ENCODE assay signal across 7 mouse cellular contexts in genomic region chr16:97165444-97166121, GRCm38 (mm10). TPM values are rescaled to one million over a fixed set of nuclear protein-coding genes. Genes with fewer than 3 reads are reported as not detected.
DNase-seq lines count a peak whose midpoint lies in the region; ATAC-seq and TF ChIP-seq lines count a peak whose summit lies in the region.

No protein-coding gene starts in this region.

- H3K4me2 ChIP-seq in forebrain, postnatal 0 days (ENCODE audit: low read depth) = peak overlapping the region; percentile 95
- H3K4me2 ChIP-seq in hindbrain, embryonic 15.5 days = peak overlapping the region; percentile 84

- H3K9ac ChIP-seq in forebrain, postnatal 0 days = peak overlapping the region; percentile 54
- peak overlapping the region; percentile 38 for H3K9ac ChIP-seq in hindbrain, embryonic 15.5 days

- peak; percentile 90 for TF ChIP-seq CTCF in cerebellum, adult 2 months (IDR thresholded peaks at IDR 0.05; ENCODE audit: borderline replicate concordance, insufficient read depth, low read depth, low read length)
- TF ChIP-seq CTCF in forebrain, postnatal 0 days (IDR thresholded peaks at IDR 0.05; ENCODE audit: low read depth) = peak; percentile 91

- H3K27me3 ChIP-seq in cerebellum, adult 2 months (ENCODE audit: control insufficient read depth, insufficient read depth, low read length) = no peaks in the 10 kb centered on the region
- H3K27me3 ChIP-seq in forebrain, postnatal 0 days (ENCODE audit: insufficient read depth, low read length) = no peaks in the 10 kb centered on the region
- H3K27me3 ChIP-seq in hindbrain, embryonic 15.5 days = 0 out of 2 replicates have a peak, but pooled peaks cover 3% of the 10 kb centered on the region

- peak; percentile 24 for DNase-seq in WW6 (ENCODE audit: low read depth, low spot score)
- peak; percentile 83 to 84 for DNase-seq in cerebellum, adult 2 months
- DNase-seq in forebrain, postnatal 0 days = peak; percentile 89
- peak; percentile 69 to 72 for DNase-seq in left cerebral cortex, adult 18-20 months (ENCODE audit: low spot score in 2 of 2)
- DNase-seq in lung, postnatal 25 days (ENCODE audit: low spot score) = peak; percentile 15
- peak; percentile 73 to 77 for DNase-seq in right cerebral cortex, adult 2 months (ENCODE audit: low spot score in 2 of 2)

- peak; percentile 85 for ATAC-seq in forebrain, postnatal 0 days
- ATAC-seq in hindbrain, embryonic 15.5 days (ENCODE audit: low FRiP score, low read depth) = peak; percentile 78

- no peak overlapping the region for H3K27ac ChIP-seq in cerebellum, adult 2 months (ENCODE audit: insufficient read depth, low read length)
- peak overlapping the region; percentile 36 for H3K27ac ChIP-seq in forebrain, postnatal 0 days (ENCODE audit: low read depth, low read length)
- peak overlapping the region; percentile 69 for H3K27ac ChIP-seq in hindbrain, embryonic 15.5 days (replicated peaks)

- H3K4me1 ChIP-seq in cerebellum, adult 2 months (ENCODE audit: control insufficient read depth, insufficient read depth, low read length) = no peaks in the 10 kb centered on the region
- peaks cover 11% of the 10 kb centered on the region for H3K4me1 ChIP-seq in forebrain, postnatal 0 days (ENCODE audit: insufficient read depth)
- H3K4me1 ChIP-seq in hindbrain, embryonic 15.5 days (replicated peaks) = peaks cover 60% of the 10 kb centered on the region

- H3K4me3 ChIP-seq in cerebellum, adult 2 months (replicated peaks; ENCODE audit: insufficient read depth, low read depth, low read length) = peak overlapping the region; percentile 68
- H3K4me3 ChIP-seq in forebrain, postnatal 0 days (ENCODE audit: low read depth, low read length) = peak overlapping the region; percentile 49
- H3K4me3 ChIP-seq in hindbrain, embryonic 15.5 days = peak overlapping the region; percentile 38

- WGBS in cerebellum, adult 2 months = 2% methylated on average over 21 of the region's 21 CpGs
- 1% methylated on average over 21 of the region's 21 CpGs for WGBS in forebrain, postnatal 0 days
- WGBS in hindbrain, embryonic 15.5 days = 2% methylated on average over 21 of the region's 21 CpGs

- H3K9me3 ChIP-seq in forebrain, postnatal 0 days (ENCODE audit: low read length) = no peaks in the 10 kb centered on the region
- no peaks in the 10 kb centered on the region for H3K9me3 ChIP-seq in hindbrain, embryonic 15.5 days

- TF ChIP-seq POLR2A in cerebellum, adult 2 months (IDR thresholded peaks at IDR 0.05; ENCODE audit: borderline replicate concordance, insufficient read depth, low read length) = no peak

- H3K36me3 ChIP-seq in forebrain, postnatal 0 days (ENCODE audit: insufficient read depth) = no peaks in the 10 kb centered on the region
- H3K36me3 ChIP-seq in hindbrain, embryonic 15.5 days = no peaks in the 10 kb centered on the region

RNA-seq across cellular contexts. Expression of gene Dscam, which starts 5.0 kb away (rescaled TPM):
- polyA plus RNA-seq in cerebellum, adult 2 months (2012; rRNA removed) = 14.4 and 16.0 TPM in 2 replicates
- total RNA-seq in forebrain, postnatal 0 days (2014; rRNA removed) = 19.1 and 29.1 TPM in 2 replicates
- 4.6 and 7.9 TPM in 2 replicates for polyA plus RNA-seq in forebrain, postnatal 0 days (2015; fragmentation: Nextera tagmentation; extraction: Ambion mirVana)
- 13.3 and 15.1 TPM in 2 replicates for polyA plus RNA-seq in hindbrain, embryonic 15.5 days (2015; fragmentation: Nextera tagmentation; extraction: Ambion mirVana)
- 10 to 100 TPM; 35.7 to 37.9 TPM for total RNA-seq in left cerebral cortex, adult 18-20 months (2021)

Comparison
In these comparisons a context has a peak if more than half of its experiments do, and no peak if none do; other contexts are left out.
1. DNase-seq: peak in every context shown above with its lines; median percentile 89 in forebrain, postnatal 0 days; 84 in cerebellum, adult 2 months; 75 in right cerebral cortex, adult 2 months; 70 in left cerebral cortex, adult 18-20 months; 24 in WW6; 15 in lung, postnatal 25 days.